In the genomic region with DNA sequence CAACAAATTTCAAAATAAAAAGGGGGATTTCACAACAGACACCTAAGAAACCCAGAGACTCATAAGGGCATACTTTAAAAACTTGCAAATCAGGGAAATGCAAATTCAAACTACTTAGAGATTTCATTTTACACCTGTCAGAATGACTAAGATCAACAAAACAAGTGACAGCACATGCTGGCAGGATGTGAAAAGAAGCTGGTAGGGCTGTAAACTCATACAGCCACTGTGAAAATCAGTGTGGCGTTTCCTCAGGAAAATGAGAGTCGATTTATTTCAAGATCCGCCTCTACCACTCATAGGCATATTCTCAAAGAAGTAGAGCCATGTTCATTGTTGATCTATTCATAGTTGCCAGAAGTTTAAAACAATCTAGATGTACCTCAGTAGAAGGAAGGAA, we compare ENCODE assay signal across 25 mouse cellular contexts.
"Had no signal": no experiment of that assay in that cellular context is flagged by ENCODE, and none has a peak within 500 bp of the region (broad histone marks: within the 10 kb centered on the region; RNA-seq: fewer than 3 reads in every experiment).

No protein-coding gene starts in this region.

- ATAC-seq: hindbrain, postnatal 0 days; intestine, embryonic 16.5 days had no signal

- H3K4me2 ChIP-seq: heart, embryonic 12.5 days; hindbrain, embryonic 13.5 days; hindbrain, embryonic 15.5 days; kidney, embryonic 15.5 days; limb, embryonic 12.5 days; liver, embryonic 11.5 days; liver, embryonic 13.5 days had no signal

- H3K4me1 ChIP-seq: heart, embryonic 10.5 days; heart, embryonic 12.5 days; hindbrain, embryonic 13.5 days; hindbrain, embryonic 15.5 days; kidney, embryonic 15.5 days; limb, embryonic 12.5 days; liver, embryonic 13.5 days had no signal

- H3K27me3 ChIP-seq: heart, embryonic 12.5 days; hindbrain, embryonic 13.5 days; hindbrain, embryonic 15.5 days; kidney, embryonic 15.5 days; limb, embryonic 12.5 days; liver, embryonic 13.5 days had no signal

- DNase-seq: gastrocnemius, adult 2 months; gastrocnemius, postnatal 10 days; gastrocnemius, postnatal 25 days; heart, adult 18-20 months; heart, postnatal 10 days; kidney, adult 11 months; kidney, adult 2 months; kidney, adult 9 months; kidney, postnatal 14 days; kidney, postnatal 36 days; layer of hippocampus, adult 9-11 months; layer of hippocampus, postnatal 36 days; liver; liver, embryonic 13.5 days had no signal

- H3K36me3 ChIP-seq: heart, embryonic 10.5 days; heart, embryonic 12.5 days; hindbrain, embryonic 13.5 days; hindbrain, embryonic 15.5 days; kidney, embryonic 15.5 days; limb, embryonic 10.5 days; limb, embryonic 12.5 days; liver, embryonic 13.5 days had no signal

- H3K9me3 ChIP-seq: heart, embryonic 10.5 days; heart, embryonic 12.5 days; hindbrain, embryonic 13.5 days; hindbrain, embryonic 15.5 days; kidney, embryonic 15.5 days; limb, embryonic 10.5 days; limb, embryonic 12.5 days; liver, embryonic 13.5 days had no signal

- H3K9ac ChIP-seq: heart, embryonic 12.5 days; hindbrain, embryonic 13.5 days; hindbrain, embryonic 15.5 days; kidney, embryonic 15.5 days; limb, embryonic 12.5 days; liver, embryonic 13.5 days had no signal

- H3K27ac ChIP-seq: gastrocnemius, adult 2 months; heart, embryonic 10.5 days; hindbrain, embryonic 13.5 days; hindbrain, embryonic 15.5 days; hindbrain, postnatal 0 days; kidney, embryonic 15.5 days; kidney, postnatal 0 days; limb, embryonic 10.5 days; limb, embryonic 12.5 days; liver, embryonic 13.5 days had no signal

- H3K4me3 ChIP-seq: gastrocnemius, adult 2 months; heart, embryonic 10.5 days; heart, embryonic 12.5 days; hindbrain, embryonic 13.5 days; hindbrain, embryonic 15.5 days; kidney, embryonic 15.5 days; limb, embryonic 10.5 days; limb, embryonic 12.5 days; liver, embryonic 13.5 days had no signal
